Mouse (Mus musculus) erythroid progenitor cell, adult 5-6 weeks (primary cell): ENCODE data around the gene Tmem229b. TPM values are rescaled to one million over a fixed set of nuclear protein-coding genes. Genes with fewer than 3 reads are reported as not detected.
"Not testable (repeated sequence)": the region's sequence is repeated elsewhere in the genome, so short reads cannot be mapped to it uniquely, and the experiment has no call there.

Source experiments
- ATAC-seq: replicated peaks from 2 replicates; pipeline ENCODE4 v1.8.0; 2016; ENCODE audit warnings: moderate number of reproducible peaks, mild to moderate bottlenecking, moderate TSS enrichment, inconsistent platforms; ENCODE audit not compliant: poor library complexity, low FRiP score, severe bottlenecking
- total RNA-seq, 2 experiments: library from RNA; stranded (forward) in 1 of 2; stranded (reverse) in 1 of 2; fragments of 150-400 nt in 1 of 2; fragments of 186-747, 209-891 nt in 1 of 2; gene quantifications; 2 replicates each; pipeline versions ENCODE4 v1.2.3 to v1.2.4; 2015 to 2017; ENCODE audit warnings: low replicate concordance in 2 of 2

Gene Tmem229b
- total RNA-seq, 2 experiments from 2014 or later = 3.9 to 13.0 TPM

DNA sequence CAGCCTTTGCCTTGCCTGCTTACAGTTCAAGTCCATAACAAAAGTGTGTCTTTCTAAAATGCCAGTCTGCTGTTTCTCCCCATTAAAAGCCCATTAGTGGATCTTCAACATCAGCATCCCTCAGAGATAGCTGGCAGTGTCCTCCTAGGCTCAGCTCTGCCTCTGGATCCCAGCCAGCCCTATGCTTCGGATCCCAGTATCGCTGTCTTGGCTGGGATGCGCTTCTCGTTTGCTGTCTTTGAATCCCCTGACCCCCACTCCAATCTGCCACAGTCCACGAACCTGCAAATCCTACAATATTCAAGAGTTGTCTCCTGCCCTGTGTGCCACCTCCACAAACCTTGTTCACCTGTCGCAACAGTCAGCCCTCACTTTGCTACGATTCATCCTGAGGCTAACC, 36.7 kb downstream of the Tmem229b start:
- no peak for ATAC-seq

DNA sequence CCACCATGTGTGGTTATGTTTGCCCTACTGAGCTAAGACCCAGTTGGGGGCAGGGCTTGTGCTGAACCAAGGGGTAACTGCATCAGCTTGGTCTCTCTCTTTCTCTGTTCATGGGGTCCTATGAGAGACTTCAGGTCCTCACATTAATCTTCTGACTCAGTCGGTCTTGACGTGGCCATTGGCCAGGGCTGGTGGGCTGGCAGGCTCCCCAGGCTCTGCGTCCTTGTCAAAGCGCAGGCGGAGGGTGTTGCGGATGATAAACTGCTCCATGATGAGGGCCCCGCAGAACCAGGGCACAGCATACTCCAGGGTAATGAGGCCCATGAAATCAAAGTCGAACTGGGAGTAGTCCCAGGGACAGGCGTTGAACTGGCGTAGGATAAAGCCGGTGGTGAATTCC, 42.9 kb downstream of the Tmem229b start:
- not testable (repeated sequence) for ATAC-seq

DNA sequence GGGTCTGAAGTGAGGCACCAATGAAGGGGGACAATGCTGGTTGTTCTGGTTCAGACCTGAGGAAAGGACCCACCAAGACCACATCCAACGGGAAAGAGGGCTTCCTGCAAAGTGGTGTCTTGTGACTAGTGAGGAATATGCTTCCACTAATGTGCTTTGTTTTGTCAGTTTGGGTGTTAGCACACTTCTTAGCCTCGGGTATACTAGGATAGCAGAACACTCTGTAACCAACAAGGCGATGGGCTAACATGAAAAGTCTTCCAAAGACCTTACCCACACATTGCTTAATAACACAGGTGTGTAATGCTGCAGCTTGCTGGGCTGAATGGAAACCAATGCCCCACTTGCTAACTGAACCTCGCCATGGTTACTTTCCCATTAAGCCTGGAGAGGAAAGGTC, 51.0 kb downstream of the Tmem229b start:
- ATAC-seq = no peak

DNA sequence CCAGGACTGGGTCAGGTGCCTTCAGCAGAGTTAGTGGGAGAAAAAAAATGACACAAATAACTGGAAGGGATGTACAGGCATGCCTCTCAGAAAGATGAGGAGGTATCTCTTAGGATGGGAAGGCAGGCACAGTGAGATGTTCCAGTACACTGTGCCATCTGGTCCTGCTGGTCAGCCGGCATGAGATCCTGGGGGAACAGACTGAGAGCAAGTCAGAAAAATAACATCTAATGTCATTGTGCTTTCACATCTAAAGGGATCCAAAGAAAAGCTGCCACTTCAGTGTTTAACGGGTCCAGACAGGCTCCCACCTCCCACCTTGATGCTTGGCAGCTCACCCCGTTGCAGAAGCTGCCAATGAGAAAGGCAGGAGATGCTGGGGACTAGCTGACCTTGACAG, 54.9 kb downstream of the Tmem229b start:
- ATAC-seq = no peak

DNA sequence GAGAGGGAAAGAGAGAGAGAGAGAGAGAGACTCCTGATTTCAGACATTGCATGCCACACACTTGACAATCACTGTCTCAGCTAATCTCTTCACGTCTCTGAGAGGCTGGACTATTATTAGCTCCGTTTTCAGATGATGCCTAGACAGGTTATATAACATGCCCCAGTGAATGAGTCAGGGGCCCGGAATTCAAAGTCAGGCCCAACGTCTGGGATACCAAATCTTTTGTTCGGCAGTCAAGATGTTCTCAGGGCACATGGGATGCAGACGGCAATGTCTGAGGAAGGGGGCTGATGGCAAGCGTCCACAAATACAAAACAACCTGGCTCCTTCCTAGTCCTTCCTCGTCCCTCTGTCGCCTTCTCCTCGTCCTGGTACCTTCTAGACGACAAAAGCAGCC, 55.4 kb downstream of the Tmem229b start:
- ATAC-seq = no peak

DNA sequence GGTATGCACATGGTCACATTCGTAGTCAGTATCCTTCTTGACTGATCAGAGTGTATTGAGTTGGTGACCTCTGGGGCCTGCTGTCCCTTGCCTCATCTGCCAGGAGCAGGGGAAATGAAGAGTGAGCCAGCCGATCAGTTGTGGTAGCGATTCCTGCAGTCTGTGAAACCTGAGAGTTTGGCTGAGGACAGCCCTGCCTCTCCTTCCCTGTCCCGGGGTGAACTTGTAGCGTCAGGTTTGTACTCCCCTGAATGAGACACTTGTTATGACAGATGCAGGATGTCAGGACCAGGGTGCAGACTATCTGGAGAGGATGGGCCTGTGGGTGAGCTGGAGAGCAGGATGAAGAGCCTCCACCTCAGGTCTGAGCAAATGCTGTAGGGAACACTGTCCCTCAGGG, 59.8 kb downstream of the Tmem229b start:
- ATAC-seq = no peak

DNA sequence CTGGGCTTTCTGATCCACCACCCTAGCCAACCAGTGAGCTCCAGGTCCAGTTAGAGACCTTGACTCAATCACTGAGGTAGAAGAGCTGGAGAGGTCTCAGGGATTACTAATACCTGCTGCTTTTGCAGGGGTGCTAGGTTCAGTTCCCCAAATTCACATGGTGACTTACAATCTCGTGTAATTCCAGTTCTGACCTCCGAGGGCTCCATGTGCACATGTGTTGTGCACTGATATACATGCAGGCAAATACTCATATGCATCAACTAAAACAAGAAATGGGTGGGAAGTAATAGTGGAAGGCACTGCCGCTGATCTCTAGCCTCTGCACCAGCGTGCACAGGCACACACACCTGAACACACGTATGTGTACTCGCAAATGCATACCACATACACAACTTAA, 60.3 kb downstream of the Tmem229b start:
- ATAC-seq = no peak

DNA sequence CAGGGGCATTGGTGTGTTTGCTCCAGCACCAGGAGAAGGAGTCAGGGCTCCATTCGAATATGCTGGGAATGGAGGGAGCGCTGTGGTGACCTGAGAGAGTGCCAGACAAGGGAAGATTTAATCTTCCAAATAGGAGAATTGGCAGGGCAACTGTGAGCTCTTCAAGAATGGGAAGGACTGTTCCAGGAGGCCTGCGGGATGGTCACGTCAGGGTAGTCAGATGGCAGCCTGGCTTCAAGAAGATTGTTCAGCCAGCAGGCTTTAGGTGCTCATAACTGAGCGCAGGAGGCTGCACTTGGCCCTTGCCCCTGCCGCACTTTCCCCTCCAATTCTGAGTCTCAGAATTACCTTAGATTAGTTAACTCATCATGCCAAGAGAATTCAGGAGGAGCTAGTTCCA, 64.5 kb downstream of the Tmem229b start:
- ATAC-seq = no peak

DNA sequence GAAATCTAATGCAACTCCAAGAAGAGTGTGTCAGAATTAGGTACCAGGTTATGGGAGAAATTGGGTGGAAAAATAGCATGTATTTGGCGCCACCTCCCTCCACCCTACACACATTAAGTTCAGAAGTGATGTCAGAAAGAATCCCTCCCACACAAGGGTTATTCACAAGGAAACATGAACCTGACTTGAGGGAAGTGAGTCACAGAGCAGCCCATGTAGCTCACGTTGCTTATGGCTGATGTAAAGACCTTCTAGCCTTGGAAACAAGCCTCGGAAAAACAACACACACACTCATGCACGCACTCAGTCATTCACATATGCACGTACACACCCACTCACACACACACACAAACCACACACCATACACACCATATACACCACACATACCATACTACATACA, 67.3 kb downstream of the Tmem229b start:
- ATAC-seq = no peak

DNA sequence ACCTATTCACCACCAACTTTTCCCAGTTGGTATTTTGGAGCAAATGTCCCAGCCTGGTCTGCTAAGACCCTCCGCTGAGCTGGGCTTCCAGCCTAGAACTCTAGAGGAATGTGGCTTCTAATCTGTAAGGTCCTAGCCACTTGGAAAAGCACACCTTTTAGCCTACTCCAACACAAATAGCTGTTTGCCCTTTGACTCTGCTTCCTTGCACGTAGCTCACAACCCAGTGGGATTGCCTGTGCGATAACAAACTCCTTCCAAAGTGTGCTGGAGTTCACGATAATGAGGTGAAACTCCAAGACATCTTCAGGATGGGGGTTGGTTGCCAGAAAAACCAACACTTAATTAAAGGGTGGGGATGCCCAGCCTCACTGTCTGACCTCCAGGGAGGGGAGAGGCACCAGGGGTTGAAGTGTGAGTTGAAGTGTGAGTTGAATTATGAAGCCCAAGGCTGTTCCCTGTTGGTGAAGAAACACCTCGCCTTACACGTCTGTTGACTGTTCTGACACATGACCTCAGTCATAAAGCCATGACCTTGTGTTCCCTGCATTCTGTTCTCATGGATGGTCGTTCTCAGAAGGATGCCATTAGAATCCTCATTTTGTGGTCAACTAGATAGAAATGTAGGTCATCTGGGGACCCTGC, 67.9 kb downstream of the Tmem229b start:
- no peak for ATAC-seq

DNA sequence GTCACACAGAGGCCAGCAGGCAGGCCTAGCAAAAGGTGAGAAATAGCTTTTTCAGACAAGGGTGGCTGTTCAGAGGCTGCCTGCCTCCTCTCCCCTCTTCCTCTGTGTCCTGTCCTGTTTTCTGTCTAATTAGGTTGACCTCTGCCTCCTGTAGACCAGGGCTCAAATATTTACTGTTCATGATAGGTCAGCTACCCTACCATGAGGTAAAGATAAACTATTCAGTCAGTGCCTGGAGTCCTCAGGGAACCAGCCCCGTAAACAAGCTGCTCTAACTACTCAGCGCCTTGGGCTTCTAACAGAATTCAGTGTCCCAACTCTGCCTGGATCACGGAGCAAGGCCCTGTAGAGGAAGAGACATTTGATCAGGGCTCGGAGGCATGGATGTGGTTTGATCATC, 70.9 kb downstream of the Tmem229b start:
- no peak for ATAC-seq

DNA sequence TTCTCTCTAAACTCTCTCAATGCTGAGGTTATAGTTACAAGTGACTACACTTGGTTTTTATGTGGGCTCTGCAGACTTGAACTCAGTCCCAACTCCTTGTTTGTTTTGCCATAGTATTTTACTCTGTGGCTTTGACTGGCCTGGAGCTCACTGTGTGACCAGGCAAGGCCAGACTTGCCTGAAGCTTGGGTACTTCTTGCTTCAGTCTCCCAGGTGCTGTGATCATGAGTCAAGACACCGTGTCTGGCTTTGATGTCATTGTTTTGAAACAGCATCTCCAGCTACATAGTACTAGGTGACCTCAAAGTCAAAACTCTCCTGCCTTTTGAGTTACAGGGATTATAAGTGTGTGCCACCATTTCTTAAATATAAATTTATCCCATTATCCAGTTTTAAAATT, 77.5 kb downstream of the Tmem229b start:
- no peak for ATAC-seq

DNA sequence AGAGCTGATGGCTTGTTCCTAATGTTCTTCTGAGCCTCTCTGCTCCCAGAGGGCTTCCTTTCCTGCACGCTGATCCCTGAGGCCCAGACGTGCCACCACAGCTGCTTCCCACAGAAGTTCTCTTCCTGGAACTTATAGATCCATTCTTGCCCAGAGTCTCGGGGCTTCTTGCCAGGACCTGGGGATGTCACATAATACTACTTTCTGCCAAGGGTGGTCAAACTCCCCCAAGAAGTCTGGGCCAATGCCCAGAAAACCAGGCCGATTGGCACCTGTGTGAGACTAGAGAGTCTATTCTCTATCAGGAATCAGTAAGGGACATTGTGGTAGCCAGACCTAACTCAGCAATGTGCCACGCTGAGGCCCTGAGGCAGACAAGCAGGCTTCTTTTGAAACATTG, 80.1 kb downstream of the Tmem229b start:
- ATAC-seq = no peak

DNA sequence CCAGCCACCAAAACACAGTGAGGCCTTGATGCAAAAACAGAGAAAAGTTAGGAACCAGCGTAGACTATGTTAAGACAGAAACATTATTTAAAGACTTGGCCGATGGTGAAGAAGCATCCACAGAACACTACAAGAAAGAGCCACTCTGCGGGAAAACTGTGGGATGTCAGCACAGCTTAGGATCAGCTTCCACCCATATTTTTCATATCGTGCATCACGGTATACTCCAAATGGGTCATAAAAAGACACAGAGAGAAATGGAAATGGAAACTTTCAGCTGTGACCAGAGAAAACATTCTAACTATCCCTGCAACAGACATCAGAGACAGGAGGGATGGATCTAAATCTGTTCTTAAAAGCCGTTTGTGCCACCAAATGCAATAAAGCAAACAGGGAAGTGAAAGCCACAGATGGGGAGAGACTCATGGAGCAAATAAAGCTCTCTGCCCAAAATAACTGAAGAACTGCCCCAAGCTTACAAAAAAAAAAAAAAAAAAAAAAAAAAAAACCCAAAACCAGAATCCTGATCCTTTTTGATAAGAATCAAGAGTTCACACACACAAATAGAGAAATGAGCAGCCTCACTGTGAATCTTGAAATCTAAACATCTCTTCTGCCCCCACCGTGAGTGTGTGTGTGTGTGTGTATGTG, 83.8 kb downstream of the Tmem229b start:
- ATAC-seq = no peak

DNA sequence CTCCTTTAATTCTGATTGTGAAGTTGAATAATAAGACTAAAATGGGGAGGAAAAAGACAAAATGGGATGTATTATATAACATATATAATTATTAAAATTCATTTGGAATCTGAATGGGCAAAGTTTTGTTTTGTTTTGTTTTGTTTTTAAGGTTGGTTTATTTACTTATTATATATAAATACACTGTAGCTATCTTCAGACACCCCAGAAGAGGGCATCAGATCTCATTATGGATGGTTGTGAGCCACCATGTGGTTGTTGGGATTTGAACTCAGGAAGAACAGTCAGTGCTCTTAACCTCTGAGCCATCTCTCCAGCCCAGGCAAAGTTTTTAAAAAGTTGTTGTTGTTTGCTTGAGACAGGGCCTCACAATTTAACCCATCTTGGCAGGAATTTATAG, 84.5 kb downstream of the Tmem229b start:
- ATAC-seq = not testable (repeated sequence)

DNA sequence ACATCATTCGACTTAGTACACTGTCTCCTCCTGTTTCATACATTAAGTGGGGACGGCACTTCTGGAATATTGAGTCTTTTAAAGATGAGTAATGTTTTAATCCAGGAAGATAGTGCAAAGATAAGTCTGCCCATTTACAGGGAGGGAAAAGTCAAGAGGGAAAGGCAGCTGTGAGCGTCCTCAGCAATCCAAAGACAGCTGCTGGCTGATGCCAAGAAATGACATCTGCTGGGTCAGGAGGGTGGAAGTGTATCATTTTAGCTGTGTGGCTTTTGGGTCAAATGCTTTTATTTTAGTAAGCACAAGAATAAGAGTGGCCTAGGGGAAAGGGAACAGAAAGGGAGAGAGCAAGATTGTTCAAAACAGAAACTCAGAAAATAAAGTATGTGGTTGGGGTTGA, 85.4 kb downstream of the Tmem229b start:
- ATAC-seq = no peak

DNA sequence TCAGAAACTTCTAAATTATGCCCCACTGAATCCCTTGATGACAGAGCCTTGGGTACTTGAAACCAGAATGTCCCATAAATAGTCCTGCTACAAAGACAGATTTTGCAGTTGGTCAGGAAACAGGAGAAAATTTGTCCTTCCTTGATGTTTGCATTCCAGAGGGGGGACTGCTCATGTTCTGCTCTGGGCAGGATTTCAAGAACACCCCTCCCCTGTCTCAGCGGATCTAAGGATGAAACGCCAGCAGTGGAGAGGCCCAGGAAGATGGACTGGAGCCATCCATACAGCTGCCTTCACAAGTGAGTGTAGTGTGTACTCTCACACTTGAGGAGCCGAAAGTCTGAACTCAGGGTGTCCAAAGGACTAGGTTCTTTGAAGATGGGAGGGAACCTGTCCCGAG, 86.0 kb downstream of the Tmem229b start:
- no peak for ATAC-seq

DNA sequence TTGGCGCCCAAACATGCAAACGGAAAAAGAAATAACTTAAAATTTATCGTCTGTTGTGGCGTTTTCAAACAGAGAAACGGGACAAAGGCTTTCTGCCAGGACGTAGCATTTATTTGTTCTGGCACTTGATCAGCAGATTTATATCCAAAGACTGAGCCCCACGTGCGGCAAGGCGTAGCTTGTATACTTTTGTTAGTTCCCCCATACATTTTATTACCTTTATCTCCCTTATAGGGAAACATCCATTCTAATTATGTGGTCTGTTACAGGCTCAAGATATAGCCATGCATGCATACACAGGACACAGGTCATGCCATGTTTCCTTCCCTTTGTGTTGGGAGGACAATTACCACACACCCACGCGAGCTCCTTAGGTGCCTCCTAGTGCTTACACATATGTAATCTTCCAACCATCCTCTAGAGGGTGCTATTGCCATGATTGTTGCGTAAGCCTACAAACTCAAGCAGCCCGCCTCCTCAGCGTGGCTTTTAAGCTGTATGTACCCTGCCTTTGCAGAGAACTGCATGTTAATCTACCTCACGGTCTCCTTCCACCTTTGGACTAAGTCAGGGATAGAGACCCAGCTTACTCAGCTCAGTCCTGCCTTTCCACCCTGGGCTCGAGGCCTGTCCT, 88.2 kb downstream of the Tmem229b start:
- ATAC-seq = peak; percentile 85

DNA sequence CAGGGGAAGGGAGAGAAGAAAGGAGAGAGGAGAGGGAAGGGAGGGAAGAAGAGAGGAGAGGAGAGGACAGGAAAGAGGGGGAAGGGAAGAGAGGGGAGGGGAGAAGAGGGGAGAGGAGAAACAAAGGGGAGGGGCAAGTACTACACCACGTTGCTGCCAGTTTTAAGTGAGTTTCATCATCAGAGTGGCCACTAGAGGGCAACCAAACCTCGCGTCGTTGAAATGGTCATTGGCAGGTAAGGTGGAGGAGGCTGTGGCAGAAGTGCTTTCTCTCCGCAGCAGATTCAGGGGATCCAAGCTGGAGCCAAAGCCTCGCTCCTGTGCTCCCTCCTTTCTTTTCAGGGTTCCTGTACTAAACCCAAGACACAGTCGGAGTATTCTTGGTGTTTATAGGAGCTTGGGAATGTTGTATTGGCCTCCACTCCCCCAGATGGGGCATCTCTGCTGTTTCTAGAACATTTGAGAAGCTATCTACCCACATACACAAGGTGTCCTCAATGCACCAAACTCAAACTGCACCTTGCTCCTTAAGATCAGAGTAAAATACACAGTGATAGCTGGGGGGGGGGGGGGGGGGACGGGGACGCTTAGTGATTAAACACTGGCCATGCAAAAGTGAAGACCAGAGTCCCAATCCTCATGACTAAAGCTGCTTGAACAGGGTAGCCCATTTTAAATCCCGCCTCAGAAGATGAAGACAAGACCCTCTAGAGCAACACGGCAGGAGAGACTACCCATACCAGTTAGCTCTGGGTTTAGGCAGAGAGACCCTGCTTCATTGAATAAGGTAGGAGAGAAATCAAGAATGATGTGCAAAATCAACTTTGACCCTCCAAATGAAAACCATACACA, 89.0 kb downstream of the Tmem229b start:
- ATAC-seq = peak; percentile 90

DNA sequence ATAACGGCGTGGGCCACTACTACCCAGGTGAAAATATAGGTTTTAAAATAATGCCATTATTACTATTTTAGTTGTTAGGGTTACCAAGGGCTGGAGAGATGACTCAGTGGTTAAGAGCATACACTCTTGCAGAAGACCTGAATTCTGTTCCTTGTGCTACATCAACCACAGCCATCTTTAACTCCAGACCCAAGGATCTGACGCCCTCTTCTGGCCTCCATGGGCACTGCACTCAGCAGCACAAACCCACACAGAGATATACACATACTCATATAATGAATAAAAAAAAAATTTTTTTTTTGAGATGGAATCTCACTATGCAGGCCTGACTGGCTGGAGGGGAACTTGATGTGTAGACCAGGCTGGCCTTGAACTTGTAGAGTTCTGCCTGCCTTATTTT, 91.1 kb downstream of the Tmem229b start:
- ATAC-seq = no peak

DNA sequence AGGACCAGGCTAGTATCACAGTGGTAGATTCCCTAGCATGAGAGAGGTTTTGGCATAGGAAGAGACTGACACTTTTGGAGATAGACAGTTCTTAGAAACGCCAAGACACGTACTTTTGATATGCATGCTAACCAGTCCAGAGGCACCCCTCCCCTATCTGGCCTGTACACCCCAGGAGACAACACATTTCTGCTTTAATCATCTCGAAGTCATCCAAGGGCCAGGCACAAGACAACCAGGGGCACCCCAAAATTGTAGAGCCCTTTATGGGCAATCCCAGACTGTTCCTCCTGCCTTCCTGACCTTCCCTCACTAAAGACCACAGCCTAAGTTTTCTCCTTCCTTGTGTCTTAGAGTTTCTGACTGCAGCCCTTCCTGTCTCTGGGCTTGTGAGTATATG, 91.9 kb downstream of the Tmem229b start:
- ATAC-seq = no peak
